Mouse (Mus musculus) thymus, adult 2 months (tissue): ENCODE measurements around the gene Rex1bd.

Experiments
- CTCF ChIP-seq: fragments of 200-500 bp; IDR thresholded peaks from 2 replicates; pipeline ENCODE4 v1.5.1; 2012; ENCODE audit warnings: mild to moderate bottlenecking, control low read depth, low read length, moderate library complexity, borderline replicate concordance; ENCODE audit not compliant: control insufficient read depth, poor library complexity, insufficient read depth; ENCODE audit errors: extremely low read depth
- POLR2A ChIP-seq: fragments of 200-500 bp; IDR thresholded peaks from 2 replicates; pipeline ENCODE4 v1.6.1; 2012; ENCODE audit warnings: mild to moderate bottlenecking, low read length, control low read depth, moderate library complexity; ENCODE audit not compliant: control insufficient read depth, poor library complexity, insufficient read depth; ENCODE audit errors: extremely low read depth

- TF ChIP-seq CTCF: no peak
- no peak for TF ChIP-seq POLR2A
These were observed 11.5 kb upstream of the Rex1bd start for GRCm38 (mm10) chr8:70517940-70518643.
